ENCODE assay signal across 9 mouse cellular contexts in genomic region chrX:48455018-48455417, GRCm38 (mm10). TPM values are rescaled to one million over a fixed set of nuclear protein-coding genes. Genes with fewer than 3 reads are reported as not detected.
DNase-seq lines count a peak whose midpoint lies in the region; ATAC-seq and TF ChIP-seq lines count a peak whose summit lies in the region.
"Had no signal": no experiment of that assay in that cellular context is flagged by ENCODE, and none has a peak within 500 bp of the region (broad histone marks: within the 10 kb centered on the region; RNA-seq: fewer than 3 reads in every experiment).

No protein-coding gene starts in this region.

- peaks cover 36% of the 10 kb centered on the region for H3K4me1 ChIP-seq in heart, embryonic 12.5 days (replicated peaks)
- H3K4me1 ChIP-seq in thymus, adult 2 months (replicated peaks; ENCODE audit: control insufficient read depth, insufficient read depth, low read length), result peaks cover 32% of the 10 kb centered on the region
- H3K4me1 ChIP-seq in liver, embryonic 11.5 days (replicated peaks; ENCODE audit: control insufficient read depth, insufficient read depth, low read length), result peaks cover 10% of the 10 kb centered on the region; the same call in 1 of the 2 replicates

- H3K4me3 ChIP-seq in heart, embryonic 12.5 days, result peak overlapping the region; percentile 74
- peak overlapping the region; percentile 68 for H3K4me3 ChIP-seq in thymus, adult 2 months (ENCODE audit: control insufficient read depth, insufficient read depth, low read length)
- no peak overlapping the region for H3K4me3 ChIP-seq in liver, embryonic 11.5 days (ENCODE audit: low read depth, low read length)

- TF ChIP-seq CTCF in thymus, adult 2 months (IDR thresholded peaks at IDR 0.05; ENCODE audit: borderline replicate concordance, control insufficient read depth, extremely low read depth, insufficient read depth, low read length, poor library complexity), result no peak

- no peak for DNase-seq in heart, adult 18-20 months
- peak; percentile 54 for DNase-seq in thymus, adult 2 months
- DNase-seq in thymus, adult 18-20 months, result no peak
- no peak for DNase-seq in liver, embryonic 11.5 days (ENCODE audit: low spot score)
- no peak for DNase-seq in cerebellum, adult 11 months
- DNase-seq in yolk sac, embryonic 10.5 days (ENCODE audit: low spot score), result no peak
- DNase-seq: cerebellum, postnatal 25 days had no signal

- WGBS in heart, embryonic 12.5 days, result 26% methylated on average over 9 of the region's 9 CpGs
- 4% methylated on average over 9 of the region's 9 CpGs for WGBS in thymus, adult 2 months
- 19% methylated on average over 9 of the region's 9 CpGs for WGBS in liver, embryonic 11.5 days

- no peak for TF ChIP-seq POLR2A in thymus, adult 2 months (IDR thresholded peaks at IDR 0.05; ENCODE audit: control insufficient read depth, extremely low read depth, insufficient read depth, low read length, poor library complexity)

- ATAC-seq in heart, embryonic 12.5 days (ENCODE audit: insufficient number of reproducible peaks, low FRiP score), result peak; percentile 14; the same call in 1 of the 2 replicates
- no peak for ATAC-seq in liver, embryonic 11.5 days (replicated peaks; ENCODE audit: low FRiP score)
- ATAC-seq in erythroblast, adult 5-6 weeks (replicated peaks; ENCODE audit: low FRiP score, poor library complexity, severe bottlenecking), result no peak

- peak overlapping the region; percentile 78 for H3K4me2 ChIP-seq in heart, embryonic 12.5 days
- H3K4me2 ChIP-seq in liver, embryonic 11.5 days, result peak overlapping the region; percentile 67

- peak overlapping the region; percentile 95; the same call in 1 of the 2 replicates for H3K9ac ChIP-seq in heart, embryonic 12.5 days
- H3K9ac ChIP-seq in liver, embryonic 11.5 days (ENCODE audit: low read depth, low read length), result no peak overlapping the region

- H3K36me3 ChIP-seq in heart, embryonic 12.5 days, result no peaks in the 10 kb centered on the region
- H3K36me3 ChIP-seq in thymus, adult 2 months (ENCODE audit: control insufficient read depth, insufficient read depth, low read length), result no peaks in the 10 kb centered on the region
- H3K36me3 ChIP-seq in liver, embryonic 11.5 days (ENCODE audit: control insufficient read depth, insufficient read depth, low read length), result no peaks in the 10 kb centered on the region

- H3K27ac ChIP-seq in heart, embryonic 12.5 days (ENCODE audit: poor library complexity, severe bottlenecking), result peak overlapping the region; percentile 88
- H3K27ac ChIP-seq in thymus, adult 2 months (ENCODE audit: control insufficient read depth, insufficient read depth, low read length), result peak overlapping the region; percentile 55
- H3K27ac ChIP-seq in liver, embryonic 11.5 days (ENCODE audit: low read depth, low read length), result no peak overlapping the region

- H3K9me3 ChIP-seq in heart, embryonic 12.5 days (replicated peaks), result no peaks in the 10 kb centered on the region
- no peaks in the 10 kb centered on the region for H3K9me3 ChIP-seq in liver, embryonic 11.5 days (ENCODE audit: control insufficient read depth, low read length)

- H3K27me3 ChIP-seq in heart, embryonic 12.5 days (replicated peaks), result peaks cover 14% of the 10 kb centered on the region
- H3K27me3 ChIP-seq in thymus, adult 2 months (ENCODE audit: control insufficient read depth, insufficient read depth, low read length), result no peaks in the 10 kb centered on the region
- peaks cover 12% of the 10 kb centered on the region for H3K27me3 ChIP-seq in liver, embryonic 11.5 days (replicated peaks; ENCODE audit: control insufficient read depth, insufficient read depth, low read length)

RNA-seq across cellular contexts. Expression of gene Elf4, which starts 7.9 kb away (rescaled TPM):
- 17.0 and 18.7 TPM in 2 replicates for polyA plus RNA-seq in heart, embryonic 12.5 days (2016; fragmentation: Nextera tagmentation; extraction: Ambion mirVana)
- total RNA-seq in heart, adult 18-20 months (2021), result 1 to 10 TPM; 5.8 to 6.5 TPM
- 90.5 and 92.3 TPM in 2 replicates for polyA plus RNA-seq in thymus, adult 2 months (2012; rRNA removed)
- 7.8 and 9.5 TPM in 2 replicates for polyA plus RNA-seq in liver, embryonic 11.5 days (2014; fragmentation: Nextera tagmentation; extraction: Ambion mirVana)
- total RNA-seq in erythroblast, adult 5-6 weeks (2015; ENCODE audit: low replicate concordance), result 24.5 and 26.5 TPM in 2 replicates
- total RNA-seq in erythroblast, adult 5-6 weeks (2017; ENCODE audit: low replicate concordance), result 2.9 and 6.3 TPM in 2 replicates

RNA-seq across cellular contexts. Expression of gene Aifm1, which starts 58.3 kb away (rescaled TPM):
- 111 TPM in 2 replicates for polyA plus RNA-seq in heart, embryonic 12.5 days (2016; fragmentation: Nextera tagmentation; extraction: Ambion mirVana)
- total RNA-seq in heart, adult 18-20 months (2021), result 100 to 1,000 TPM; 105 to 111 TPM
- 11.8 and 12.1 TPM in 2 replicates for polyA plus RNA-seq in thymus, adult 2 months (2012; rRNA removed)
- polyA plus RNA-seq in liver, embryonic 11.5 days (2014; fragmentation: Nextera tagmentation; extraction: Ambion mirVana), result 98.6 and 102 TPM in 2 replicates
- total RNA-seq in erythroblast, adult 5-6 weeks (2015; ENCODE audit: low replicate concordance), result 14.6 and 16.3 TPM in 2 replicates
- 11.8 and 18.1 TPM in 2 replicates for total RNA-seq in erythroblast, adult 5-6 weeks (2017; ENCODE audit: low replicate concordance)
